Mouse (Mus musculus) testis, adult 2 months (tissue): ENCODE data around the gene Bloc1s6. TPM values are rescaled to one million over a fixed set of nuclear protein-coding genes. Genes with fewer than 3 reads are reported as not detected.

Source experiments
- H3K27ac ChIP-seq: fragments of 200-500 bp; 2 replicates; pipeline ENCODE4 v1.5.1; 2012; ENCODE audit warnings: low read depth, low read length; ENCODE audit not compliant: control insufficient read depth, insufficient read depth
- H3K27me3 ChIP-seq: fragments of 200-500 bp; 2 replicates; pipeline ENCODE4 v1.6.1; 2012; ENCODE audit warnings: mild to moderate bottlenecking, low read length, moderate library complexity; ENCODE audit not compliant: control insufficient read depth, insufficient read depth
- H3K36me3 ChIP-seq: fragments of 200-500 bp; 2 replicates; pipeline ENCODE4 v1.6.1; 2012; ENCODE audit warnings: mild to moderate bottlenecking, low read length; ENCODE audit not compliant: control insufficient read depth, insufficient read depth
- H3K4me1 ChIP-seq: fragments of 200-500 bp; 2 replicates; pipeline ENCODE4 v1.6.1; 2012; ENCODE audit warnings: low read length; ENCODE audit not compliant: control insufficient read depth, insufficient read depth
- H3K4me3 ChIP-seq: fragments of 200-500 bp; 2 replicates; pipeline ENCODE4 v1.5.1; 2012; ENCODE audit warnings: low read depth, mild to moderate bottlenecking, low read length, moderate library complexity, mixed read lengths; ENCODE audit not compliant: control insufficient read depth
- CTCF ChIP-seq: fragments of 200-500 bp; IDR thresholded peaks from 2 replicates; pipeline ENCODE4 v1.5.1; 2012; ENCODE audit warnings: low read depth, mild to moderate bottlenecking, inconsistent platforms, low read length, moderate library complexity; ENCODE audit not compliant: control insufficient read depth, insufficient read depth, insufficient replicate concordance
- POLR2A ChIP-seq: fragments of 200-500 bp; IDR thresholded peaks from 2 replicates; pipeline ENCODE4 v1.6.1; 2012; ENCODE audit warnings: low read depth, mild to moderate bottlenecking, inconsistent platforms, low read length, moderate library complexity; ENCODE audit not compliant: control insufficient read depth
- polyA plus RNA-seq: library from polyadenylated mRNA; depleted of rRNA; stranded (reverse); fragments of >200 nt; gene quantifications from 2 replicates; pipeline ENCODE4 v1.2.3, GENCODE M21; 2012; rRNA removed

Gene Bloc1s6
- 21.8 and 36.7 TPM in 2 replicates for polyA plus RNA-seq

- no peaks in the 10 kb centered on the region for H3K36me3 ChIP-seq
- H3K4me3 ChIP-seq: peak within 1 kb of the TSS; percentile 95
- TF ChIP-seq CTCF (no peak), POLR2A (peak; percentile 90)
- H3K27me3 ChIP-seq: no peaks in the 10 kb centered on the region
- no peaks in the 10 kb centered on the region; the same call in none of the 2 replicates for H3K4me1 ChIP-seq
- H3K27ac ChIP-seq: peak within 1 kb of the TSS; percentile 92
These were observed at the start of gene Bloc1s6 for GRCm38 (mm10) chr2:122737894-122738830. Gene Bloc1s6, plus strand, starts transcription at chr2:122738503.

GRCm38 (mm10) chr2:122697526-122697925 is 40.8 kb upstream of the Bloc1s6 start:
- H3K4me1 ChIP-seq: peaks cover 2% of the 10 kb centered on the region
- no peak overlapping the region for H3K27ac ChIP-seq
- no peaks in the 10 kb centered on the region for H3K36me3 ChIP-seq
- TF ChIP-seq POLR2A (no peak), CTCF (no peak)
- no peak overlapping the region for H3K4me3 ChIP-seq
- H3K27me3 ChIP-seq: no peaks in the 10 kb centered on the region

- Histone ChIP-seq H3K27ac (no peak overlapping the region), H3K4me3 (peak overlapping the region; percentile 54; the same call in 1 of the 2 replicates), H3K36me3 (no peaks in the 10 kb centered on the region), H3K4me1 (peaks cover 2% of the 10 kb centered on the region), H3K27me3 (no peaks in the 10 kb centered on the region)
- TF ChIP-seq POLR2A: no peak
- no peak for TF ChIP-seq CTCF
These were observed 37.3 kb upstream of the Bloc1s6 start for GRCm38 (mm10) chr2:122701012-122701411.

- H3K27ac ChIP-seq: peak overlapping the region; percentile 89
These were observed 36.5 kb upstream of the Bloc1s6 start for GRCm38 (mm10) chr2:122701871-122702180.

GRCm38 (mm10) chr2:122702181-122703036 is 35.9 kb upstream of the Bloc1s6 start, which contains the start of gene Slc30a4:
Gene Slc30a4, minus strand, starts transcription at chr2:122702663.
- H3K36me3 ChIP-seq: no peaks in the 10 kb centered on the region
- no peak for TF ChIP-seq CTCF
- TF ChIP-seq POLR2A: peak; percentile 44; the same call in 1 of the 2 replicates
- H3K4me1 ChIP-seq: peaks cover 2% of the 10 kb centered on the region
- no peaks in the 10 kb centered on the region for H3K27me3 ChIP-seq
- peak within 1 kb of the TSS; percentile 89 for H3K27ac ChIP-seq
- H3K4me3 ChIP-seq: peak within 1 kb of the TSS; percentile 98

More at GRCm38 (mm10) chr2:122701871-122702180, 36.5 kb upstream of the Bloc1s6 start:
- no peak for TF ChIP-seq POLR2A
- Histone ChIP-seq H3K27me3 (no peaks in the 10 kb centered on the region), H3K4me1 (peaks cover 2% of the 10 kb centered on the region), H3K4me3 (peak overlapping the region; percentile 98), H3K36me3 (no peaks in the 10 kb centered on the region)

- H3K27ac ChIP-seq: no peak overlapping the region
- H3K36me3 ChIP-seq: no peaks in the 10 kb centered on the region
- peaks cover 2% of the 10 kb centered on the region for H3K4me1 ChIP-seq
- no peak overlapping the region for H3K4me3 ChIP-seq
- no peak for TF ChIP-seq CTCF
- TF ChIP-seq POLR2A: no peak
- no peaks in the 10 kb centered on the region for H3K27me3 ChIP-seq
These were observed 33.7 kb upstream of the Bloc1s6 start for GRCm38 (mm10) chr2:122704572-122704971.

- Histone ChIP-seq H3K4me3 (no peak overlapping the region), H3K4me1 (no peaks in the 10 kb centered on the region), H3K27me3 (no peaks in the 10 kb centered on the region), H3K36me3 (no peaks in the 10 kb centered on the region), H3K27ac (no peak overlapping the region)
- TF ChIP-seq CTCF: no peak
- TF ChIP-seq POLR2A: no peak
These were observed 30.2 kb upstream of the Bloc1s6 start for GRCm38 (mm10) chr2:122708080-122708479.
